ENCODE assay signal across 11 mouse cellular contexts in the genomic region with DNA sequence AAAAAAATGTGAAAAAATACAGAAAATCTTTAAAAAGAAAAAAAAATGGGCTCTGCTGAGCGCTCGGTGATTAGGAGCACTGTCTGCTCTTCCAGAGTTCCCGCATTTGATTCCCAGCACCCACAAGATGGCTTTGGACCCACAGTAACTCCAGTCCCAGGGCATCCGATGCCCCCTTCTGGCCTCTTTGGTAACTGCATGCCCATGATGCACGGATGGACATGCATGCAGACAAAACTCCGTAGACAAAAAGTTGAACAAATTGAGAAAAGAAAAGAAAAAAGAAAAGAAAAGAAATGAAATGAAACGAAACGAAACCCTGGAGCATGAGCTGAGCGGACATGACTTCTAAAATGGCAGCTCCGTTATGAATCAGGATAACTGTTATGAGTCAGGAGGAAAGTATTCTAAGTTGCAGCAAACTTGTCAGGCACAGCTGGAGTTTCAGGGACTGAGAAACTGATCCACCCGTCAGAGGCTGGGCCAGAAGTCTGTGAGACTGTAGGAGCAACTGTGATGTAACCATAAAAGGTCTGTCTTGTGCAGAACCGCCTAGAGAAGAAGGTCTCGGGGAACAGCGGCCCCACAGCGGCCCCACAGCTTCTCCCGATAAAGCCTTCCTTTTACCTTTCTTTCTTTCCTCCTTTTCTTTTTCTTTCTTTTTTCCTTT.
DNase-seq lines count a peak whose midpoint lies in the region; ATAC-seq and TF ChIP-seq lines count a peak whose summit lies in the region.
"Had no signal": no experiment of that assay in that cellular context is flagged by ENCODE, and none has a peak within 500 bp of the region (broad histone marks: within the 10 kb centered on the region; RNA-seq: fewer than 3 reads in every experiment).

No protein-coding gene starts in this region.

- H3K4me3 ChIP-seq in testis, adult 2 months (ENCODE audit: control insufficient read depth, low read depth, low read length), result no peak overlapping the region
- no peak overlapping the region for H3K4me3 ChIP-seq in forebrain, embryonic 11.5 days (ENCODE audit: low read depth, low read length)
- H3K4me3 ChIP-seq: midbrain, embryonic 12.5 days had no signal

- intact Hi-C loops in heart, postnatal 25 days (cut with DNase I), result loop anchor here (5.0 kb wide), 1 partner anchor 75 kb away; no protein-coding TSS in a partner anchor

- no peaks in the 10 kb centered on the region for H3K9me3 ChIP-seq in forebrain, embryonic 11.5 days (ENCODE audit: control insufficient read depth, low read length)
- H3K9me3 ChIP-seq: midbrain, embryonic 12.5 days had no signal

- TF ChIP-seq CTCF in testis, adult 2 months (IDR thresholded peaks at IDR 0.05; ENCODE audit: control insufficient read depth, insufficient read depth, insufficient replicate concordance, low read depth, low read length), result peak; percentile 80; the same call in 1 of the 2 replicates

- peak; percentile 23 for DNase-seq in gastrocnemius, adult 18-20 months (ENCODE audit: low spot score)
- no peak for DNase-seq in gastrocnemius, postnatal 10 days
- DNase-seq in testis, postnatal 10 days (ENCODE audit: low spot score), result no peak
- DNase-seq in heart, postnatal 25 days (ENCODE audit: low spot score), result peak; percentile 6
- DNase-seq in thymus, postnatal 25 days, result peak; percentile 19
- no peak for DNase-seq in forebrain, embryonic 11.5 days (ENCODE audit: low spot score)
- DNase-seq in left cerebral cortex, adult 11 months (ENCODE audit: low spot score), result no peak
- DNase-seq: cerebellum, adult 11-12 months; left cerebral cortex, postnatal 4 days had no signal

- TF ChIP-seq POLR2A in testis, adult 2 months (IDR thresholded peaks at IDR 0.05; ENCODE audit: control insufficient read depth, low read depth, low read length), result no peak

- H3K27ac ChIP-seq in testis, adult 2 months (ENCODE audit: control insufficient read depth, insufficient read depth, low read depth, low read length), result no peak overlapping the region
- H3K27ac ChIP-seq in forebrain, embryonic 11.5 days (ENCODE audit: low read depth, low read length), result no peak overlapping the region
- H3K27ac ChIP-seq: midbrain, embryonic 12.5 days had no signal

- H3K4me2 ChIP-seq in forebrain, embryonic 11.5 days (ENCODE audit: low read depth, low read length, severe bottlenecking), result no peak overlapping the region
- H3K4me2 ChIP-seq: midbrain, embryonic 12.5 days had no signal

- no peaks in the 10 kb centered on the region; the same call in none of the 2 replicates for H3K4me1 ChIP-seq in testis, adult 2 months (ENCODE audit: control insufficient read depth, insufficient read depth, low read length)
- H3K4me1 ChIP-seq in forebrain, embryonic 11.5 days (replicated peaks; ENCODE audit: control insufficient read depth, insufficient read depth, low read length), result no peaks in the 10 kb centered on the region
- H3K4me1 ChIP-seq: midbrain, embryonic 12.5 days had no signal

- no peak for ATAC-seq in forebrain, embryonic 11.5 days (replicated peaks; ENCODE audit: low FRiP score)

- H3K9ac ChIP-seq in forebrain, embryonic 11.5 days (ENCODE audit: low read length), result no peak overlapping the region
- H3K9ac ChIP-seq: midbrain, embryonic 12.5 days had no signal

- H3K36me3 ChIP-seq in testis, adult 2 months (ENCODE audit: control insufficient read depth, insufficient read depth, low read length), result no peaks in the 10 kb centered on the region
- no peaks in the 10 kb centered on the region for H3K36me3 ChIP-seq in forebrain, embryonic 11.5 days (ENCODE audit: control insufficient read depth, insufficient read depth, low read length)
- H3K36me3 ChIP-seq: midbrain, embryonic 12.5 days had no signal

- H3K27me3 ChIP-seq in testis, adult 2 months (ENCODE audit: control insufficient read depth, insufficient read depth, low read length), result no peaks in the 10 kb centered on the region
- H3K27me3 ChIP-seq in forebrain, embryonic 11.5 days (ENCODE audit: control insufficient read depth, insufficient read depth, low read length), result no peaks in the 10 kb centered on the region
- H3K27me3 ChIP-seq: midbrain, embryonic 12.5 days had no signal

- 88% methylated on average over 16 of the region's 16 CpGs for WGBS in forebrain, embryonic 11.5 days

Comparison
In these comparisons a context has a peak if more than half of its experiments do, and no peak if none do; other contexts are left out.
1. DNase-seq: peak in gastrocnemius, adult 18-20 months (single experiment), heart, postnatal 25 days (single experiment) and thymus, postnatal 25 days (single experiment); none in gastrocnemius, postnatal 10 days (single experiment), testis, postnatal 10 days (single experiment), forebrain, embryonic 11.5 days (single experiment) and left cerebral cortex, adult 11 months (single experiment).